Mouse (Mus musculus): ENCODE data around the gene Hikeshi.

DNA sequence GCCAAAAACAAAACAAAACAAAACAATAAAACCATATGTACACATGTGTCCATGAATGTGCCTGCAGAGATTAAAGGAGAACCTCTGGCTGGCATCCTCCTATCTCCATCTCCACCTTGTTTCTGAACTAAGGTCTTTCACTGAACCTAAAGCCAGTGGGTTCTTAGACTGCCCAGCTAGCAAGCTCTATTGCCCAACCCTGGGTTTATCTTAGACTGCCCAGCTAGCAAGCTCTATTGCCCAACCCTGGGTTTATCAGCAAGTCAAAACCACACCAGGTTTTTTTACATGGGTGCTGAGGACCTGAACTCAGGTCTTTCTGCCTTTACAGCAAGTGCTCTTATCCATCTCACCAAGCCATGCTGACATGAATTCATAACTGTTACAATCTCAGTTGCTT lies 22.1 kb upstream of the Hikeshi start:
- TF ChIP-seq CTCF (IDR thresholded peaks at IDR 0.05; ENCODE audit: low read depth), result no peak
- TF ChIP-seq EP300 (IDR thresholded peaks at IDR 0.05; ENCODE audit: low read depth), result peak; percentile 82
